Mouse (Mus musculus) cerebellum, adult 2 months (tissue): ENCODE data around the gene Tmem221. TPM values are rescaled to one million over a fixed set of nuclear protein-coding genes. Genes with fewer than 3 reads are reported as not detected.
"Not testable (repeated sequence)": the region's sequence is repeated elsewhere in the genome, so short reads cannot be mapped to it uniquely, and the experiment has no call there.

Source experiments
- DNase-seq, 2 experiments: peaks; one replicate each; pipeline ENCODE4 v3.0.0; 2021
- H3K27ac ChIP-seq: fragments of 200-500 bp; 2 replicates; pipeline ENCODE4 v1.5.1; 2012; ENCODE audit warnings: low read length, control low read depth, inconsistent platforms; ENCODE audit not compliant: insufficient read depth
- H3K27me3 ChIP-seq: fragments of 200-500 bp; 2 replicates; pipeline ENCODE4 v1.6.1; 2012; ENCODE audit warnings: inconsistent platforms, mild to moderate bottlenecking, low read length, moderate library complexity; ENCODE audit not compliant: control insufficient read depth, insufficient read depth
- H3K4me1 ChIP-seq: fragments of 200-500 bp; 2 replicates; pipeline ENCODE4 v1.6.1; 2011; ENCODE audit warnings: low read length; ENCODE audit not compliant: control insufficient read depth, insufficient read depth
- H3K4me3 ChIP-seq: fragments of 200-500 bp; replicated peaks from 2 replicates; pipeline ENCODE3; 2011; ENCODE audit warnings: mild to moderate bottlenecking, low read depth, low read length, control low read depth; ENCODE audit not compliant: insufficient read depth
- CTCF ChIP-seq: fragments of 200-500 bp; IDR thresholded peaks from 2 replicates; pipeline ENCODE4 v1.5.1; 2011; ENCODE audit warnings: low read depth, mild to moderate bottlenecking, control low read depth, low read length, moderate library complexity, borderline replicate concordance; ENCODE audit not compliant: insufficient read depth
- POLR2A ChIP-seq: fragments of 200-500 bp; IDR thresholded peaks from 2 replicates; pipeline ENCODE4 v1.6.1; 2011; ENCODE audit warnings: low read length, control low read depth, borderline replicate concordance; ENCODE audit not compliant: insufficient read depth
- WGBS: fragments of 180-500 bp; shearing (Covaris S2); methylation state at CpG from one replicate; pipeline ENCODE4 v1.1.7; 2018; 5-methylcytosine and 5-hydroxymethylcytosine counted together
- polyA plus RNA-seq: library from polyadenylated mRNA; depleted of rRNA; stranded (reverse); fragments of >200 nt; gene quantifications from 2 replicates; pipeline ENCODE4 v1.2.3, GENCODE M21; 2012

Gene Tmem221
- polyA plus RNA-seq, 1 experiment: 0.26 TPM

DNA sequence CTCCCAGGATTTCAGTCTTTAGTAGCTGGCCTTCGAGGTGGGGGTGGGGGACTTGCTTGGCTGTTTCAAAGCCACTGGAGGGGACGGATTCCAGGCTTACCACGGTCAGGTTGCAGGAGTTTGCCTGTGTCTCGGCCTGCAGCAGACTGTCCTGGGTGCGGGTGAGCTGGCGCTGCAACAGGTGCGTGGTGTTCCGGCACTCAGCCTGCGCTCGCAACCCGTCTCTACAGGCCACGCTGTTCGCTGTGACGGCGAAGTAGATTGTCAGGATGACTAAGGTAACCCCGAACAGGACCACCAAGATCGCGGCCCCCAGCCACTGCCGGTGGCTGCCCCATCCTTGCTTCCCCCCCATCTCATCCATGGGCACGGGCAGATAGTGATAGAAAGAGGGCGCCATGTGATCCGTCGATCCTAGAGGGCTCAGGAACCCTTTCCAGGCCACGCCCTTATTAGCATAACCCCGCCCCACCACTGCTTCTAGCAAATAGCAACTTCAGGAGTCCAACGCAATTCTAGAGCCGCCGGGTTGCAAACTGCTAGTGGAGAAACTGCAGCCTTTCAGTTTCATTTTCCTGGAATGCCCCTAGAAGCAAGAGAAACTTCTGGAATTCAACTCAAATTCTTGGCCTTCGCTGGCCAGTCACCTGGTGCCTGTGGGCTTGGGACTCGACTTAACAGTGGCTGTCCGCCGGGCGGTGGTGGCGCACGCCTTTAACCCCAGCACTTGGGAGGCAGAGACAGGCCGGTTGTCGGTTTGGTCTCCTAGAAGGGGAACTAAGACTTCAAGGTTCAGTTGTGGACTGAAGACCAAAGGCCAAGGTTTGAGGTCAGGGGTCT, 21.4 kb downstream of the Tmem221 start, which contains the start of gene Bst2:
Gene Bst2, minus strand, starts transcription at position 429 of the 840 bp plus-strand sequence.
- TF ChIP-seq POLR2A (no peak), CTCF (no peak)
- WGBS: 8% methylated on average over 37 of the region's 37 CpGs
- H3K4me1 ChIP-seq: no peaks in the 10 kb centered on the region
- no peak within 1 kb of the TSS for H3K27ac ChIP-seq
- H3K27me3 ChIP-seq: no peaks in the 10 kb centered on the region; the same call in 1 of the 2 replicates
- no peak within 1 kb of the TSS for H3K4me3 ChIP-seq
- DNase-seq: no peak

DNA sequence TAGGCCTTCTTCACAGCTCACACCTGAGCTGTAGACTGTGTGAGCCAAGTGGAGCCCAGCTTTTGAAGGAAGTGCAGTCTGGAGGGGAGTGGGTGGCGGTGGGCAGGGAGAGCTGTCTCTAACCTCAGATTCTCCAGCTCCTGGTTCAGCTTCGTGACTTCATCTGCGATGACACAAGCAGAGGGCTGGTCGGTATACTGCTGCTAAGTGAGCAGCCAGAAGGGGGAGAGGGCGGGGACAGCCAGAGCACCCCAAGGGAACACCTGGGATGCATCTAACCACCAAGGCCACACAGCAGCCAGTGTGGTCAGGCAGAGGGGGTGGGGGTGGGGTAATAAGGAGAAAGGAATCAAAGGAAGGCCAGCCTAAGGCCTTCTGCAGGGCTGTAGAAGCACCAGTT, 23.0 kb downstream of the Tmem221 start:
- Histone ChIP-seq H3K27ac (no peak overlapping the region), H3K4me3 (no peak overlapping the region), H3K27me3 (no peaks in the 10 kb centered on the region; the same call in 1 of the 2 replicates), H3K4me1 (no peaks in the 10 kb centered on the region)
- WGBS: 79% methylated on average over 5 of the region's 5 CpGs
- no peak for DNase-seq
- TF ChIP-seq POLR2A (no peak), CTCF (no peak)

DNA sequence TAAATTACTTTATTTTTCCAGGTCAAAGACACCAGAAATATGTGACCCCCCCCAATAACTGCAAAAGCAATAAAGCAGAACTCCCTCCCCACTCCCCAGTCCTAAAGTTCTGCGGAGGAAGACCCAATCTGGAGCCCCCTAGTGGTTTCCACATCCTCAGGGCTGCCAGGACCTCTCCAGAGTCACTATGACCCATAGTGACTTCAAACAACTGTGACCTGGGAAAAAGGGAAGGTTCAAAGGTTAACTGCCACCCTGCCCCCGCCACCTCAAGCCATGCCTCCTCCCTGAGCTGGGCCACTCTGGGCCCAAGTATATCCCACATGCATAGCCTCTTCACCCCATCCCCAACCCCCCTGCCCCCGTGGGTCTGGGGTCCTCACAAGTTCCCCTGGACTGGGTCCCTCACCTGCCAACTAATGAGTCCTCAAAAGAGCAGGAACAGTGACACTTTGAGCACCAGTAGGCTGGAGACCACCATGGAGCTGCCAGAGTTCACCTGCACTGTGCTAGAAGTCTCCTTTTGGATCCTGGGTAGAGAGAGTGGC, 24.3 kb downstream of the Tmem221 start:
- 33% methylated on average over 3 of the region's 3 CpGs for WGBS
- Histone ChIP-seq H3K27ac (no peak overlapping the region), H3K27me3 (no peaks in the 10 kb centered on the region; the same call in 1 of the 2 replicates), H3K4me3 (no peak overlapping the region), H3K4me1 (no peaks in the 10 kb centered on the region)
- TF ChIP-seq POLR2A (no peak), CTCF (no peak)
- DNase-seq: no peak

DNA sequence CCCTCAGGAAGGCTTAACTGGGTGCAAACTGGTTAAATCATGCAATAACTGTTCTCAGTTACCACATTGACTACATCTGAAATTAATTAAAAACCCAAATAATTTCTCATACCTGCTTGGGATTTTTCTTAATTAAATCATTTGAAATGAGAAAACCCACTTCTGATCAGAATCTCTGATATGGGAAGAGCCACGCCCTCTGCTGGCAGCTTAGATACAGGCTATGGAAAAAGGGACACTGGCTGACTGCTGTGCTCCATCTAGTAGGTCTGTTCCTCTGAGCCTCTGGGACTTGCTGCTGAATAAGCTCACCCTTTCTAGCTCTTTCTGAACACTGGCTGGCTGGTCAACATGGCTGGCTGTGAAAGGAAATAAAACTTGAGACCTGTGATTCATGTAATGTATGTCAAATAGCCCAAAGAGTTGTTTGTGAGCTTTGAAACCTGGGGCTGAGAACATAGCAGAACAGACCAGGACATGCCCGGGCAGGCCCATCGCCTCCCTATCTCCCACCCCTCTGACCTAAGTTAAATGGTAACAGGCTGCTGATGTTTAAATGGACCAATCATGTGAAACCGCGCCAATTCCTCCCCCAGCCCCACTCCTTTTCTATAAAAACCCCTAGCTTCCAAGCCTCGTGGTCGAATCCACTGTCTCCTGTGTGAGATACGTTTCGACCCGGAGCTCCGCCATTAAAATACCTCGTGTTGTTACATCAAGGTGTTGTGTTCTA, 27.8 kb downstream of the Tmem221 start:
- 71% methylated on average over 7 of the region's 12 CpGs for WGBS
- H3K27me3 ChIP-seq, H3K4me3 ChIP-seq, H3K4me1 ChIP-seq, H3K27ac ChIP-seq: not testable (repeated sequence)
- peak; percentile 66 to 70 for DNase-seq
- peak; percentile 59 for TF ChIP-seq CTCF

DNA sequence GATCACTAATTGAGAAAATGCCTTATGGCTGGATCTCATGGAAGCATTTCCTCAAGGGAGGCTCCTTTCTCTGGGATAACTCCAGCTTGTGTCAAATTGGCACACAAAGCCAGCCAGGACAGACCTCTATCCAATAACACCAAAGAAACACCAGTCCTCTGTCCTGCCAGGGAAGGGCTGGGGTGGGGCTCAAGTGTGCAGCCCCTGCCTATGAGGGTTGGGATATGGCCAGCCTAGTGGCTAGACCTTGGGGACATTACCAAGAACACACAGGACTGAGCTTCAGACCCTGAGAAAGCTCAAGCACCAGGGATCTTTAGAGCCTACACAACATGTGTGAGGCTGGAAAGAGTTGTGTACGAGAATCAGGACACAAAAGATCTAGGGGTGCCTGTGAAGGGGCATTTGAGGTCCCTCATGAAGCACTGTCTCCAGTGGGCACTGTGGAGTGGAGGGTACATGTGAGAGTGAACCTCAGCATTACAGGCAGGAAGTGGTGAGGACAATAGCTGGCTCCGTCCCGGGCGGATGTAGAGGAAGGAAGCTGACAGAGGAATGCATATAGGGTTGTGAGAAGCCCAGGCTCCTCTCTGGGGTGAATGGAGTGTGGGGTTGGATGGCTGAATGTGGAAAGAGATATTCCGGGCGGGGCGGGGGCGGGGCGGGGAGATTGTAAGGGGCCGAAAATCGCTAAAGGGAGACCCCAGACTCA, 30.2 kb downstream of the Tmem221 start:
- no peaks in the 10 kb centered on the region; the same call in 1 of the 2 replicates for H3K4me1 ChIP-seq
- no peak overlapping the region for H3K27ac ChIP-seq
- DNase-seq: no peak
- H3K27me3 ChIP-seq: peaks cover 8% of the 10 kb centered on the region; the same call in 1 of the 2 replicates
- 75% methylated on average over 11 of the region's 11 CpGs for WGBS
- H3K4me3 ChIP-seq: no peak overlapping the region
- TF ChIP-seq POLR2A (no peak), CTCF (no peak)

DNA sequence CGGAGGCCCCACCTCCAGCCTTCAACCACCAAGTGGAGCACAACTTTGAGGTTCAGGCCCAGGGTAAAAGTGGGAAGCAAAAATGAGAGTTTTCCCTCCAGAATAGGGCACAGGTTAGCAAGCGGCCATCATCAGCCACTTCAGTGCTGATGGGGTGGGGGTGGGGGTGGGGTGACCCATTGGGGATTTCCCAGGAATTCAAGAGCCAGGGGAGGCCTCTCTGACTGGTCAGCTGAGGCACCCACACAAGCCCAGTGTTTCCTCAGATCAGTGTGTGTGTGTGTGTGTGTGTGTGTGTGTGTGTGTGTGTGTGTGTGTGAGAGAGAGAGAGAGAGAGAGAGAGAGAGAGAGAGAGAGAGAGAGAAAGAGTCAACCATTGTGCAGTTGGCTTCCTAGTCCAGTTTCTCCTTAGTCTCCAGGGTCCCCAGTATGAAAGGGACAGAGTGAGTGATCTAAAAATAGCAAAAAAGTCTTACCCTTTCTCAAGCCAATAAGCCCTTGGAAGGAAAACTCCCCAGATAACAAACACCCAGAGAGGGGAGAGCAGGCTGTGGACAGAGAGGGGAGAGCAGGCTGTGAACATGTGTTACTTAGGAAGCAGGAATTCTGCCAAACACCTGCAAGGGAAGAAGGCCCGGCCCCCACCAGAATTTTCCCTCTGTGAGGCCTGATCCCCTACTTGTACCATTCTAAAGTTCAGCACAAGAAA, 31.4 kb downstream of the Tmem221 start:
- no peak for TF ChIP-seq CTCF
- no peak for TF ChIP-seq POLR2A
- WGBS: 65% methylated on average over 3 of the region's 3 CpGs
- no peak overlapping the region for H3K27ac ChIP-seq
- H3K4me1 ChIP-seq: no peaks in the 10 kb centered on the region; the same call in 1 of the 2 replicates
- DNase-seq: no peak
- H3K4me3 ChIP-seq: no peak overlapping the region
- H3K27me3 ChIP-seq: peaks cover 8% of the 10 kb centered on the region; the same call in 1 of the 2 replicates

DNA sequence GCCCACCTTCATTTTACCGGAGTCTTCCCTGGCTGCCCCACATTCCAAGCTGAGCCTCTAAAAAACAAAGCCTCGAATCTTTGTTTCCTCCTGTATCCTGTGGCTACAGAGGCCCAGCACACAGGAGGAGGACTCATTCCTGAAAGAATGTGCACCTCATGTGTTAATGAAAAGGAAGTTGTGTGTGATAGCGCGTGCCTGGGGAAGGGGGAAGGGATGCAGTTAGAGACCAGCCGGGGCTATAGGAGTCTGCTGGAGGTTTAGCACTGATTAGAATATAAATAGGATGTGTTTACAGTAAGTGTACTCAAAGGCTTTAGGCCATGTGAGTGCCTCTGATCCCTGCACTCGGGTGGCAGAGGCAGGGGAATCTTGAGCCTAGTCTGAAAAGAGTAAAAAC, 32.4 kb downstream of the Tmem221 start:
- Histone ChIP-seq H3K27me3 (peaks cover 8% of the 10 kb centered on the region; the same call in 1 of the 2 replicates), H3K4me3 (no peak overlapping the region), H3K4me1 (no peaks in the 10 kb centered on the region; the same call in 1 of the 2 replicates), H3K27ac (no peak overlapping the region)
- TF ChIP-seq POLR2A (no peak), CTCF (no peak)
- 36% methylated on average over 6 of the region's 6 CpGs for WGBS
- DNase-seq: no peak
